Mouse (Mus musculus): ENCODE measurements at regions not wholly inside any gene's neighbourhood (a gene's known extent, or its start where the extent isn't known, plus 50 kb on each side); places are given as distances from the start of the nearest gene placed in this dataset.

GRCm38 (mm10) chr12:99614420-99614819 lies 51.0 kb upstream of the Foxn3 start:
- TF ChIP-seq CHD2 (IDR thresholded peaks at IDR 0.05; ENCODE audit: low read depth, low read length), result no peak
- TF ChIP-seq ZC3H11A (IDR thresholded peaks at IDR 0.05; ENCODE audit: borderline replicate concordance, low read depth, low read length), result no peak
- TF ChIP-seq ZNF384 (IDR thresholded peaks at IDR 0.05; ENCODE audit: low read depth, low read length), result no peak
- TF ChIP-seq MAFK (IDR thresholded peaks at IDR 0.05; ENCODE audit: insufficient read depth, low read depth, low read length), result no peak
